Mouse (Mus musculus) spleen, adult 2 months (tissue): ENCODE measurements at regions not wholly inside any gene's neighbourhood (a gene's known extent, or its start where the extent isn't known, plus 50 kb on each side); places are given as distances from the start of the nearest gene placed in this dataset.

ENCODE experiments used
- CTCF ChIP-seq: fragments of 200-500 bp; IDR thresholded peaks from 2 replicates; pipeline ENCODE4 v1.5.1; 2011; ENCODE audit warnings: mild to moderate bottlenecking, inconsistent platforms; ENCODE audit not compliant: insufficient read depth, insufficient read length, insufficient replicate concordance; ENCODE audit errors: extremely low read depth
- POLR2A ChIP-seq: fragments of 200-500 bp; IDR thresholded peaks from 2 replicates; pipeline ENCODE4 v1.6.1; 2011; ENCODE audit warnings: low read depth, low read length, inconsistent platforms

DNA sequence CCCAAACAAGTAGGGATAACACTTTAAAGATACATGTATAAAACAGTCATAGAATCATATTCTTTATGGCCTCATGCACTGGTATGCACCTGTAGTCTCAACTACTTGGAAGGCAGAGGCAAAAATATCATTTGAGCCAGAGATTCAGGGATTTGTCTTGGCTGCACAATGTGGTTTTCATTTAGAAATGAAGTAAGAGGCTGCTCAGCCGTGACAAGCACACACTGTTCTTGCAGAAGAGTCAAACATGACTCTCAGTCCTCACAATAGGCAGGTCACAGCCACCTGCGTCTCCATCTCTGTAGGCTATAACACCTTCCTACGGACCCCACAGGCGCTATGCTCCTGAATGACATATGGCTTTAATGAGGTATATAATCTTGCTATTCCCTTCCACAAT lies 317.4 kb upstream of the Tmpo start:
- TF ChIP-seq CTCF (no peak), POLR2A (no peak)
